ENCODE assay signal across 15 mouse cellular contexts in the genomic region with DNA sequence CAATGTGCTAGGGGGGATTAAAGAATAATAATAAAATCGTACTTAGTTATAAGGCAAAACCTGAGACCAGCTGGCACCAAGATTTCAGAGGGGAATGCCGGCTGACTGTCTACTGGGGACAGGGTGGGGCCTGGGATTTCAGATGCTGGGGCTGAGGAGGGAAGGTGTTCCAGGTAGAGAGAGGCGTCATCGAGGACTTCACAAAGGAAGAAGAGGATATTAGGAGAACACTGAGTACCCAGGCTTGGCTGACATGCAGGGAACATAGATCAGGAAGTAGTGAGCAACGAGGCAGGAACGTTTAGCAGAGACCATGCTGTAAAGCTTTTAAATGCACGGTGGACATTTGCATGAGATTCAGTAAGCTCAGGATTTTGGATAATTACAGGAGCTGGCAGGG. TPM values are rescaled to one million over a fixed set of nuclear protein-coding genes. Genes with fewer than 3 reads are reported as not detected.
DNase-seq lines count a peak whose midpoint lies in the region; ATAC-seq and TF ChIP-seq lines count a peak whose summit lies in the region.
"Had no signal": no experiment of that assay in that cellular context is flagged by ENCODE, and none has a peak within 500 bp of the region (broad histone marks: within the 10 kb centered on the region; RNA-seq: fewer than 3 reads in every experiment).

No protein-coding gene starts in this region.

- ATAC-seq in intestine, postnatal 0 days, result no peak
- ATAC-seq in intestine, embryonic 16.5 days, result no peak

- 0 out of 2 replicates have a peak, but pooled peaks cover 3% of the 10 kb centered on the region for H3K4me1 ChIP-seq in intestine, postnatal 0 days (replicated peaks; ENCODE audit: control insufficient read depth, insufficient read depth, low read length)
- H3K4me1 ChIP-seq in intestine, embryonic 16.5 days (ENCODE audit: control insufficient read depth, insufficient read depth, low read length), result peaks cover 27% of the 10 kb centered on the region
- H3K4me1 ChIP-seq in ES-Bruce4 (ENCODE audit: control insufficient read depth, insufficient read depth, low read length), result peaks cover 1% of the 10 kb centered on the region
- peaks cover 25% of the 10 kb centered on the region for H3K4me1 ChIP-seq in bone marrow macrophage, adult 2 months (ENCODE audit: control insufficient read depth, insufficient read depth, low read length)

- no peak for TF ChIP-seq EP300 in ES-Bruce4 (IDR thresholded peaks at IDR 0.05; ENCODE audit: insufficient read depth, low read depth, low read length)

- no peaks in the 10 kb centered on the region for H3K27me3 ChIP-seq in intestine, postnatal 0 days (replicated peaks; ENCODE audit: control insufficient read depth, insufficient read depth, low read length)
- H3K27me3 ChIP-seq in intestine, embryonic 16.5 days (replicated peaks; ENCODE audit: control insufficient read depth, insufficient read depth, low read length), result no peaks in the 10 kb centered on the region
- no peaks in the 10 kb centered on the region for H3K27me3 ChIP-seq in ES-Bruce4 (ENCODE audit: control insufficient read depth, insufficient read depth, low read length, poor library complexity, severe bottlenecking)
- H3K27me3 ChIP-seq: embryonic facial prominence, embryonic 13.5 days; forebrain, embryonic 12.5 days; neural tube, embryonic 15.5 days had no signal

- WGBS in intestine, postnatal 0 days, result 58% methylated on average over 7 of the region's 7 CpGs
- WGBS in intestine, embryonic 16.5 days, result 51% methylated on average over 7 of the region's 7 CpGs
- WGBS in macrophage (ENCODE audit: missing documents), result 28% methylated on average over 7 of the region's 7 CpGs

- no peaks in the 10 kb centered on the region for H3K36me3 ChIP-seq in intestine, postnatal 0 days (ENCODE audit: control insufficient read depth, insufficient read depth)
- H3K36me3 ChIP-seq in intestine, embryonic 16.5 days (ENCODE audit: control insufficient read depth, insufficient read depth, low read length), result no peaks in the 10 kb centered on the region
- H3K36me3 ChIP-seq in ES-Bruce4 (ENCODE audit: control insufficient read depth, insufficient read depth, low read length, poor library complexity, severe bottlenecking) (no peaks in the 10 kb centered on the region), macrophage (ENCODE audit: inconsistent target) (no peaks in the 10 kb centered on the region)
- H3K36me3 ChIP-seq: embryonic facial prominence, embryonic 13.5 days; forebrain, embryonic 12.5 days; neural tube, embryonic 15.5 days had no signal

- intact Hi-C loops in gastrocnemius, postnatal 14 days (cut with DNase I; ENCODE audit: low total_unique reads), result no loop called here

- H3K9me3 ChIP-seq in intestine, postnatal 0 days (ENCODE audit: control insufficient read depth), result no peaks in the 10 kb centered on the region
- H3K9me3 ChIP-seq in intestine, embryonic 16.5 days (ENCODE audit: control insufficient read depth, low read length), result no peaks in the 10 kb centered on the region
- no peaks in the 10 kb centered on the region for H3K9me3 ChIP-seq in ES-Bruce4 (replicated peaks; ENCODE audit: control insufficient read depth, insufficient read depth, low read length, poor library complexity, severe bottlenecking)
- H3K9me3 ChIP-seq: embryonic facial prominence, embryonic 13.5 days; forebrain, embryonic 12.5 days; megakaryocyte, embryonic 14.5 days; neural tube, embryonic 15.5 days had no signal

- peak overlapping the region; percentile 3; the same call in 1 of the 2 replicates for H3K27ac ChIP-seq in intestine, postnatal 0 days (ENCODE audit: low read depth, low read length)
- H3K27ac ChIP-seq in intestine, embryonic 16.5 days (ENCODE audit: low read length), result no peak overlapping the region
- H3K27ac ChIP-seq in ES-Bruce4 (ENCODE audit: insufficient read depth, low read length) (0 out of 2 replicates have a peak overlapping the region, but pooled peaks have one; percentile 1), macrophage (peak overlapping the region; percentile 39)
- H3K27ac ChIP-seq in bone marrow macrophage, adult 2 months (ENCODE audit: insufficient read depth, low read depth, low read length), result 0 out of 2 replicates have a peak overlapping the region, but pooled peaks have one; percentile 60
- H3K27ac ChIP-seq: embryonic facial prominence, embryonic 13.5 days; forebrain, embryonic 12.5 days; neural tube, embryonic 15.5 days had no signal

- no peak for TF ChIP-seq CTCF in intestine, postnatal 0 days (IDR thresholded peaks at IDR 0.05; ENCODE audit: low read depth)
- no peak for TF ChIP-seq CTCF in ES-Bruce4 (IDR thresholded peaks at IDR 0.05; ENCODE audit: low read depth, low read length)
- no peak for TF ChIP-seq CTCF in bone marrow macrophage, adult 2 months (IDR thresholded peaks at IDR 0.05; ENCODE audit: low read depth, low read length)

- DNase-seq in cerebellum, postnatal 36 days, result no peak
- no peak for DNase-seq in gastrocnemius, postnatal 14 days

- H3K9ac ChIP-seq in intestine, postnatal 0 days (ENCODE audit: low read depth, low read length), result 0 out of 2 replicates have a peak overlapping the region, but pooled peaks have one; percentile 17
- H3K9ac ChIP-seq in intestine, embryonic 16.5 days (ENCODE audit: low read depth, low read length), result no peak overlapping the region
- H3K9ac ChIP-seq in ES-Bruce4 (ENCODE audit: low read depth, poor library complexity, severe bottlenecking), result peak overlapping the region; percentile 38; the same call in 1 of the 2 replicates
- H3K9ac ChIP-seq: forebrain, embryonic 12.5 days; neural tube, embryonic 15.5 days had no signal

- H3K4me2 ChIP-seq in intestine, postnatal 0 days (replicated peaks; ENCODE audit: low read depth), result no peak overlapping the region; the same call in 1 of the 2 replicates
- no peak overlapping the region for H3K4me2 ChIP-seq in intestine, embryonic 16.5 days (ENCODE audit: low read depth, low read length)
- H3K4me2 ChIP-seq: embryonic facial prominence, embryonic 13.5 days; forebrain, embryonic 12.5 days; neural tube, embryonic 15.5 days had no signal

- 0 out of 2 replicates have a peak, but pooled peaks cover under 1% of the 10 kb centered on the region for H3K79me2 ChIP-seq in macrophage (ENCODE audit: inconsistent target)

- H3K4me3 ChIP-seq in intestine, postnatal 0 days (ENCODE audit: low read depth, low read length), result no peak overlapping the region
- H3K4me3 ChIP-seq in intestine, embryonic 16.5 days (ENCODE audit: low read length), result no peak overlapping the region
- H3K4me3 ChIP-seq in ES-Bruce4 (ENCODE audit: low read depth, low read length) (no peak overlapping the region), macrophage (ENCODE audit: inconsistent target) (no peak overlapping the region)
- no peak overlapping the region for H3K4me3 ChIP-seq in bone marrow macrophage, adult 2 months (ENCODE audit: insufficient read depth, low read length)
- H3K4me3 ChIP-seq: embryonic facial prominence, embryonic 13.5 days; forebrain, embryonic 12.5 days; neural tube, embryonic 15.5 days had no signal

- TF ChIP-seq POLR2A in ES-Bruce4 (IDR thresholded peaks at IDR 0.05; ENCODE audit: insufficient read depth, low read length), result no peak
- no peak for TF ChIP-seq POLR2A in bone marrow macrophage, adult 2 months (IDR thresholded peaks at IDR 0.05; ENCODE audit: borderline replicate concordance, low read depth, low read length)

RNA-seq across cellular contexts. Expression of gene Txnip, which starts 5.9 kb away (rescaled TPM):
- 244 and 254 TPM in 2 replicates for polyA plus RNA-seq in intestine, postnatal 0 days (2015; fragmentation: Nextera tagmentation; extraction: Ambion mirVana)
- polyA plus RNA-seq in intestine, embryonic 16.5 days (2015; fragmentation: Nextera tagmentation; extraction: Ambion mirVana), result 146 and 152 TPM in 2 replicates
- 450 and 464 TPM in 2 replicates for polyA plus RNA-seq in ES-Bruce4 (2011; ENCODE audit: insufficient read depth, insufficient read length, low read depth, missing spikeins)
- polyA plus RNA-seq in bone marrow macrophage, adult 2 months (2012; ENCODE audit: insufficient read depth, insufficient read length, missing spikeins), result 868 and 944 TPM in 2 replicates
- total RNA-seq in macrophage (2018; cell fraction: chromatin; rRNA removed), result 100 to 1,000 TPM in 9 of 26 experiments, 10 to 100 TPM in 16, 1 to 10 TPM in 1; 8.8 to 741 (median 70.0) TPM
- total RNA-seq in macrophage (2018; cell fraction: cytosol; rRNA removed), result 100 to 1,000 TPM in 16 of 26 experiments, 10 to 100 TPM in 10; 12.9 to 504 (median 163) TPM
- total RNA-seq in macrophage (2018; cell fraction: nucleus; rRNA removed), result 100 to 1,000 TPM in 11 of 26 experiments, 10 to 100 TPM in 15; 14.5 to 587 (median 82.2) TPM
- 198 to 536 TPM (median 239 TPM) in 3 replicates for polyA plus RNA-seq in macrophage (2018)
- total RNA-seq in gastrocnemius, postnatal 14 days (2021), result 100 to 1,000 TPM; 288 to 458 TPM

RNA-seq across cellular contexts. Expression of gene Gm16253, which starts 24.9 kb away (rescaled TPM):
- polyA plus RNA-seq in intestine, postnatal 0 days (2015; fragmentation: Nextera tagmentation; extraction: Ambion mirVana), result 0.31 and 0.41 TPM in 2 replicates
- polyA plus RNA-seq in intestine, embryonic 16.5 days (2015; fragmentation: Nextera tagmentation; extraction: Ambion mirVana), result 0.45 and 0.97 TPM in 2 replicates
- polyA plus RNA-seq in ES-Bruce4 (2011; ENCODE audit: insufficient read depth, insufficient read length, low read depth, missing spikeins) (1.1 and 1.7 TPM in 2 replicates), macrophage (2018) (not detected in 3 replicates)
- not detected in 2 replicates for polyA plus RNA-seq in bone marrow macrophage, adult 2 months (2012; ENCODE audit: insufficient read depth, insufficient read length, missing spikeins)
- total RNA-seq in macrophage (2018; cell fraction: chromatin; rRNA removed), result not detected
- total RNA-seq in macrophage (2018; cell fraction: cytosol; rRNA removed), result under 1 TPM in 8 of 26 experiments, not detected in 18; 0.19 to 0.52 (median 0.36) TPM
- not detected for total RNA-seq in macrophage (2018; cell fraction: nucleus; rRNA removed)
- total RNA-seq in gastrocnemius, postnatal 14 days (2021), result 1 to 10 TPM; 1.2 to 1.5 TPM
- total RNA-seq: adrenal gland, adult 2 months; hematopoietic stem cell, adult 5-6 weeks; liver, adult 2 months had no signal
- polyA plus RNA-seq: adrenal gland, adult 2 months; liver, adult 2 months; urinary bladder, adult 2 months had no signal

RNA-seq across cellular contexts. Expression of gene Hfe2, which starts 26.9 kb away (rescaled TPM):
- polyA plus RNA-seq in intestine, postnatal 0 days (2015; fragmentation: Nextera tagmentation; extraction: Ambion mirVana), result 0.07 TPM in 1 of 2 replicates, not detected in the other
- polyA plus RNA-seq in intestine, embryonic 16.5 days (2015; fragmentation: Nextera tagmentation; extraction: Ambion mirVana), result 0.15 and 0.37 TPM in 2 replicates
- polyA plus RNA-seq in ES-Bruce4 (2011; ENCODE audit: insufficient read depth, insufficient read length, low read depth, missing spikeins) (0.88 and 1.2 TPM in 2 replicates), macrophage (2018) (not detected in 3 replicates)
- polyA plus RNA-seq in bone marrow macrophage, adult 2 months (2012; ENCODE audit: insufficient read depth, insufficient read length, missing spikeins), result not detected in 2 replicates
- total RNA-seq in macrophage (2018; cell fraction: chromatin; rRNA removed), result not detected
- total RNA-seq in macrophage (2018; cell fraction: cytosol; rRNA removed), result not detected
- not detected for total RNA-seq in macrophage (2018; cell fraction: nucleus; rRNA removed)
- total RNA-seq in gastrocnemius, postnatal 14 days (2021), result 100 to 1,000 TPM; 460 to 465 TPM
- total RNA-seq: hematopoietic stem cell, adult 5-6 weeks had no signal

RNA-seq across cellular contexts. Expression of gene Polr3gl, which starts 42.1 kb away (rescaled TPM):
- 16.4 and 18.7 TPM in 2 replicates for polyA plus RNA-seq in intestine, postnatal 0 days (2015; fragmentation: Nextera tagmentation; extraction: Ambion mirVana)
- 23.1 and 24.4 TPM in 2 replicates for polyA plus RNA-seq in intestine, embryonic 16.5 days (2015; fragmentation: Nextera tagmentation; extraction: Ambion mirVana)
- polyA plus RNA-seq in ES-Bruce4 (2011; ENCODE audit: insufficient read depth, insufficient read length, low read depth, missing spikeins) (16.2 and 22.8 TPM in 2 replicates), macrophage (2018) (31.8 to 127 TPM (median 41.1 TPM) in 3 replicates)
- 111 and 129 TPM in 2 replicates for polyA plus RNA-seq in bone marrow macrophage, adult 2 months (2012; ENCODE audit: insufficient read depth, insufficient read length, missing spikeins)
- total RNA-seq in macrophage (2018; cell fraction: chromatin; rRNA removed), result 100 to 1,000 TPM in 4 of 26 experiments, 10 to 100 TPM in 22; 12.2 to 172 (median 71.1) TPM
- total RNA-seq in macrophage (2018; cell fraction: cytosol; rRNA removed), result 10 to 100 TPM; 19.2 to 53.8 (median 30.2) TPM
- total RNA-seq in macrophage (2018; cell fraction: nucleus; rRNA removed), result 10 to 100 TPM; 16.6 to 93.9 (median 44.1) TPM
- 10 to 100 TPM; 30.3 to 34.0 TPM for total RNA-seq in gastrocnemius, postnatal 14 days (2021)

RNA-seq across cellular contexts. Expression of gene Ankrd34a, which starts 44.5 kb away (rescaled TPM):
- 0.92 and 1.3 TPM in 2 replicates for polyA plus RNA-seq in intestine, postnatal 0 days (2015; fragmentation: Nextera tagmentation; extraction: Ambion mirVana)
- 2.0 and 2.1 TPM in 2 replicates for polyA plus RNA-seq in intestine, embryonic 16.5 days (2015; fragmentation: Nextera tagmentation; extraction: Ambion mirVana)
- polyA plus RNA-seq in ES-Bruce4 (2011; ENCODE audit: insufficient read depth, insufficient read length, low read depth, missing spikeins) (0.31 and 0.43 TPM in 2 replicates), macrophage (2018) (0.07 to 0.15 TPM in 2 of 3 replicates, not detected in the other)
- polyA plus RNA-seq in bone marrow macrophage, adult 2 months (2012; ENCODE audit: insufficient read depth, insufficient read length, missing spikeins), result 0.28 TPM in 1 of 2 replicates, not detected in the other
- under 1 TPM in 1 of 26 experiments, not detected in 25; 0.32 TPM for total RNA-seq in macrophage (2018; cell fraction: chromatin; rRNA removed)
- under 1 TPM in 10 of 26 experiments, not detected in 16; 0.03 to 0.22 (median 0.09) TPM for total RNA-seq in macrophage (2018; cell fraction: cytosol; rRNA removed)
- under 1 TPM in 2 of 26 experiments, not detected in 24; 0.29 to 0.31 TPM for total RNA-seq in macrophage (2018; cell fraction: nucleus; rRNA removed)
- 1 to 10 TPM in 1 of 2 experiments, under 1 TPM in 1; 0.66 to 1.9 TPM for total RNA-seq in gastrocnemius, postnatal 14 days (2021)
- total RNA-seq: hematopoietic stem cell, adult 5-6 weeks; liver, adult 2 months had no signal
